24 mouse cellular contexts compared by ENCODE assay signal in the genomic region with DNA sequence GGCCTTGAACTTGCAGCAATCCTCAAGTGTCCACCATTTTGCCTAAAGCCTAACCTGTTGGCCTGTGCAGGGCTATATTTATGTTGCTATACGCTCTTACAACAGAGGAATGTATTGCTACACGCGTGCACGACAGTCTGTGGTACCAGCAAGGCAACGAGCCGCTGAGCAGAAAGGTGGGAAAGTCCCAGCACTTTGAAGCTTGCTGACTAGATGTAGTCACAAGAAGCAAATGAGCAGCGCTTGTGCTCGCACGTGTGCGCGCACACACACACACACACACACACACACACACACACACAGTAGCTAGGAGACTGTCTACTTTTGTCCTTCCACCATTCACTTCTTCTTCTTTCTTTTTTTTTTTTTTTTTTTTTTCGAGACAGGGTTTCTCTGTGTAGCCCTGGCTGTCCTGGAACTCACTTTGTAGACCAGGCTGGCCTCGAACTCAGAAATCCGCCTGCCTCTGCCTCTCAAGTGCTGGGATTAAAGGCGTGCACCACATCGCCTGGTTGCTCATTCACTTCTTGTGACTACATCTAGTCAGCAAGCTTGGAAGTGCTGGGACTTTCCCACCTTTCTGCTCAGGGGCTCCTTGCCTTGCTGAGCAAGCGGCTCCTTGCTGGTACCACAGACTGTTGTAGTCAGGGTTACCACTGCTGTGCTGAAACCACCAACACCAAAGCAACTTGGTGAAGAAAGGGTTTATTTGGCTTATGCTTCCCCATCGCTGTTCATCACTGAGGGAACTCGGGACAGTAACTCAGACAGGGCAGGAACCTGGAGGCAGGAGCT. TPM values are rescaled to one million over a fixed set of nuclear protein-coding genes. Genes with fewer than 3 reads are reported as not detected.
DNase-seq lines count a peak whose midpoint lies in the region; ATAC-seq and TF ChIP-seq lines count a peak whose summit lies in the region.
"Had no signal": no experiment of that assay in that cellular context is flagged by ENCODE, and none has a peak within 500 bp of the region (broad histone marks: within the 10 kb centered on the region; RNA-seq: fewer than 3 reads in every experiment).

No protein-coding gene starts in this region.

- H3K4me1 ChIP-seq in CH12.LX (ENCODE audit: control insufficient read depth in 1 of 2, insufficient read depth in 2 of 2) = peaks cover 8 to 25% of the 10 kb centered on the region in 2 experiments
- H3K4me1 ChIP-seq in limb, embryonic 10.5 days = no peaks in the 10 kb centered on the region
- H3K4me1 ChIP-seq in intestine, embryonic 16.5 days (ENCODE audit: control insufficient read depth, insufficient read depth, low read length) = no peaks in the 10 kb centered on the region
- H3K4me1 ChIP-seq: embryonic facial prominence, embryonic 12.5 days; forebrain, embryonic 13.5 days; forebrain, embryonic 15.5 days had no signal

- 93% methylated on average over 18 of the region's 19 CpGs for WGBS in limb, embryonic 10.5 days
- WGBS in intestine, embryonic 16.5 days = 95% methylated on average over 18 of the region's 19 CpGs

- H3K9ac ChIP-seq in CH12.LX (ENCODE audit: insufficient read depth, low read depth) = no peak overlapping the region
- H3K9ac ChIP-seq in intestine, embryonic 16.5 days (ENCODE audit: low read depth, low read length) = no peak overlapping the region
- H3K9ac ChIP-seq: embryonic facial prominence, embryonic 12.5 days; forebrain, embryonic 13.5 days; forebrain, embryonic 15.5 days; forebrain, postnatal 0 days had no signal

- H3K36me3 ChIP-seq in CH12.LX (replicated peaks in 1 of 2; ENCODE audit: control insufficient read depth in 1 of 2, insufficient read depth in 1 of 2, low read length in 1 of 2) = peaks cover 9 to 73% of the 10 kb centered on the region in 2 experiments
- H3K36me3 ChIP-seq in limb, embryonic 10.5 days = peaks cover 32% of the 10 kb centered on the region
- H3K36me3 ChIP-seq in intestine, embryonic 16.5 days (ENCODE audit: control insufficient read depth, insufficient read depth, low read length) = peaks cover 11% of the 10 kb centered on the region

- H3K79me2 ChIP-seq in CH12.LX (replicated peaks; ENCODE audit: control insufficient read depth, extremely low read depth, insufficient read depth, poor library complexity, severe bottlenecking) = no peaks in the 10 kb centered on the region

- dilution Hi-C loops in CH12.LX (cut with MboI; ENCODE audit: extremely low pct_ligation_motif_present, extremely low pct_unique_long_range_greater_than_20kb, low sequenced_read_pairs) = no loop called here

- H3K4me2 ChIP-seq in CH12.LX (ENCODE audit: insufficient read depth, low read depth, poor library complexity, severe bottlenecking) = peak overlapping the region; percentile 16; the same call in 1 of the 2 replicates
- H3K4me2 ChIP-seq in intestine, embryonic 16.5 days (ENCODE audit: low read depth, low read length) = no peak overlapping the region
- H3K4me2 ChIP-seq: embryonic facial prominence, embryonic 12.5 days; forebrain, embryonic 13.5 days; forebrain, embryonic 15.5 days had no signal

- TF ChIP-seq RAD21 in CH12.LX (IDR thresholded peaks at IDR 0.05; ENCODE audit: low read depth, low read length) = no peak

- H3K27me3 ChIP-seq in CH12.LX (replicated peaks) = no peaks in the 10 kb centered on the region
- H3K27me3 ChIP-seq in limb, embryonic 10.5 days (ENCODE audit: low read depth, poor library complexity, severe bottlenecking) = no peaks in the 10 kb centered on the region
- no peaks in the 10 kb centered on the region for H3K27me3 ChIP-seq in intestine, embryonic 16.5 days (replicated peaks; ENCODE audit: control insufficient read depth, insufficient read depth, low read length)
- H3K27me3 ChIP-seq: embryonic facial prominence, embryonic 12.5 days; forebrain, embryonic 13.5 days; forebrain, embryonic 15.5 days had no signal

- TF ChIP-seq POLR2A in CH12.LX (IDR thresholded peaks at IDR 0.05; ENCODE audit: low read depth, low read length) = no peak

- H3K4me3 ChIP-seq in CH12.LX (replicated peaks in 1 of 3; ENCODE audit: low read depth in 2 of 3, low read length in 2 of 3, poor library complexity in 1 of 3) = no peak overlapping the region
- H3K4me3 ChIP-seq in limb, embryonic 10.5 days = no peak overlapping the region
- no peak overlapping the region for H3K4me3 ChIP-seq in intestine, embryonic 16.5 days (ENCODE audit: low read length)
- H3K4me3 ChIP-seq: embryonic facial prominence, embryonic 10.5 days; embryonic facial prominence, embryonic 12.5 days; forebrain, embryonic 13.5 days; forebrain, embryonic 15.5 days had no signal

- TF ChIP-seq CTCF in CH12.LX (conservative IDR thresholded peaks at IDR 0.05 in 1 of 2, IDR thresholded peaks at IDR 0.05 in 1 of 2; ENCODE audit: low read depth in 2 of 2, low read length in 2 of 2) = no peak

- no peak for ATAC-seq in intestine, embryonic 16.5 days
- ATAC-seq: forebrain, embryonic 13.5 days; forebrain, embryonic 15.5 days; forebrain, postnatal 0 days had no signal

- H3K9me3 ChIP-seq in CH12.LX (replicated peaks; ENCODE audit: low read length) = peaks cover 3% of the 10 kb centered on the region
- H3K9me3 ChIP-seq in limb, embryonic 10.5 days (replicated peaks) = no peaks in the 10 kb centered on the region
- H3K9me3 ChIP-seq in intestine, embryonic 16.5 days (ENCODE audit: control insufficient read depth, low read length) = no peaks in the 10 kb centered on the region
- H3K9me3 ChIP-seq: embryonic facial prominence, embryonic 12.5 days; forebrain, embryonic 13.5 days; forebrain, embryonic 15.5 days had no signal

- TF ChIP-seq EP300 in CH12.LX (IDR thresholded peaks at IDR 0.05; ENCODE audit: low read length) = peak; percentile 35; the same call in 1 of the 2 replicates

- H3K27ac ChIP-seq in CH12.LX (ENCODE audit: insufficient read depth, low read depth) = no peak overlapping the region
- H3K27ac ChIP-seq in limb, embryonic 10.5 days = no peak overlapping the region
- H3K27ac ChIP-seq in intestine, embryonic 16.5 days (ENCODE audit: low read length) = no peak overlapping the region
- H3K27ac ChIP-seq: embryonic facial prominence, embryonic 10.5 days; embryonic facial prominence, embryonic 12.5 days; forebrain, embryonic 13.5 days; forebrain, embryonic 15.5 days had no signal

- in situ Hi-C loops in CH12.LX (cut with MboI; ENCODE audit: low pct_ligation_motif_present, low pct_unique_long_range_greater_than_20kb, low sequenced_read_pairs) = no loop called here

- peak; percentile 76 for DNase-seq in CD4-positive, CD25-positive, alpha-beta regulatory T cell, adult 2 months (ENCODE audit: low read depth, low spot score)
- DNase-seq in CH12.LX (ENCODE audit: extremely low read depth) = peak; percentile 70
- peak; percentile 61 for DNase-seq in induced T-regulatory cell, adult 2 months (ENCODE audit: low read depth)
- peak; percentile 20 for DNase-seq in naive thymus-derived CD4-positive, alpha-beta T cell, adult 2 months (ENCODE audit: low read depth)
- DNase-seq in limb, embryonic 10.5 days (ENCODE audit: low spot score) = no peak
- no peak for DNase-seq in layer of hippocampus, postnatal 10 days (ENCODE audit: low spot score in 2 of 2)
- DNase-seq in T-cell, adult 2 months (ENCODE audit: low spot score) = no peak
- DNase-seq: adrenal gland, adult 2 months; adrenal gland, postnatal 10 days; adrenal gland, postnatal 25 days; cerebellum, adult 11-12 months; cerebellum, adult 2 months; cerebellum, adult 9-10 months; cerebellum, postnatal 10 days; cerebellum, postnatal 25 days; forebrain, postnatal 0 days had no signal

TF ChIP-seq in CH12.LX, 34 proteins besides CTCF, POLR2A, EP300 and RAD21 (continues in another document):
- TF ChIP-seq TBP (conservative IDR thresholded peaks at IDR 0.05; ENCODE audit: low read depth, low read length) = no peak
- no peak; the same call in 1 of the 2 replicates for TF ChIP-seq IRF4 (IDR thresholded peaks at IDR 0.05; ENCODE audit: low read depth, low read length)
- TF ChIP-seq CHD1 (IDR thresholded peaks at IDR 0.05; ENCODE audit: low read depth, low read length) = no peak
- TF ChIP-seq BHLHE40 (IDR thresholded peaks at IDR 0.05; ENCODE audit: low read depth, low read length) = peak; percentile 97
- TF ChIP-seq MAFK (IDR thresholded peaks at IDR 0.05; ENCODE audit: insufficient replicate concordance, low read length) = no peak
- no peak for TF ChIP-seq ZC3H11A (IDR thresholded peaks at IDR 0.05; ENCODE audit: low read depth, low read length)
- TF ChIP-seq RCOR1 (conservative IDR thresholded peaks at IDR 0.05; ENCODE audit: low read depth, low read length) = no peak
- TF ChIP-seq ETS1 (conservative IDR thresholded peaks at IDR 0.05; ENCODE audit: low read depth, low read length) = peak; percentile 60
- TF ChIP-seq JUND (conservative IDR thresholded peaks at IDR 0.05; ENCODE audit: low read depth, low read length) = no peak
- no peak for TF ChIP-seq SIN3A (IDR thresholded peaks at IDR 0.05; ENCODE audit: low read length)
- no peak for TF ChIP-seq USF2 (conservative IDR thresholded peaks at IDR 0.05; ENCODE audit: low read depth, low read length)
- peak; percentile 65 for TF ChIP-seq MAX (IDR thresholded peaks at IDR 0.05; ENCODE audit: low read length)
- TF ChIP-seq TCF12 (IDR thresholded peaks at IDR 0.05; ENCODE audit: low read depth, low read length) = no peak; the same call in 1 of the 2 replicates
- TF ChIP-seq ZNF384 (IDR thresholded peaks at IDR 0.05; ENCODE audit: low read depth, low read length) = no peak
- TF ChIP-seq JUN (IDR thresholded peaks at IDR 0.05; ENCODE audit: insufficient read depth, low read depth, low read length) = no peak
- TF ChIP-seq NRF1 (IDR thresholded peaks at IDR 0.05; ENCODE audit: low read depth, low read length) = no peak
- TF ChIP-seq KAT2A (IDR thresholded peaks at IDR 0.05; ENCODE audit: insufficient replicate concordance, low read length) = no peak
- TF ChIP-seq MAZ (IDR thresholded peaks at IDR 0.05; ENCODE audit: low read depth, low read length) = no peak
- no peak for TF ChIP-seq PAX5 (IDR thresholded peaks at IDR 0.05; ENCODE audit: low read length)

RNA-seq across cellular contexts. Expression of gene Tacr2, which starts 25.5 kb away (rescaled TPM):
- total RNA-seq in CH12.LX (2012; rRNA removed) = 0.04 TPM in 2 replicates
- 0.14 and 0.24 TPM in 2 replicates for total RNA-seq in CH12.LX (2014; rRNA removed)
- 0.13 TPM in 1 of 2 replicates, not detected in the other for polyA plus RNA-seq in CH12.LX (2012; ENCODE audit: insufficient read length, low read depth)
- not detected in 2 replicates for polyA plus RNA-seq in limb, embryonic 10.5 days (2016; fragmentation: Nextera tagmentation; extraction: Ambion mirVana)
- under 1 TPM in 1 of 2 experiments, not detected in 1; 0.25 TPM for total RNA-seq in layer of hippocampus, postnatal 10 days (2021)
- 0.98 and 1.2 TPM in 2 replicates for polyA plus RNA-seq in intestine, embryonic 16.5 days (2015; fragmentation: Nextera tagmentation; extraction: Ambion mirVana)
- total RNA-seq: forebrain, postnatal 0 days; MEL had no signal
- polyA plus RNA-seq: embryonic facial prominence, embryonic 10.5 days; embryonic facial prominence, embryonic 12.5 days; embryonic facial prominence, embryonic 14.5 days; forebrain, embryonic 11.5 days; forebrain, embryonic 13.5 days; forebrain, embryonic 15.5 days; forebrain, postnatal 0 days had no signal

RNA-seq across cellular contexts. Expression of gene Tspan15, which starts 46.6 kb away (rescaled TPM):
- total RNA-seq in CH12.LX (2012; rRNA removed) = 0.08 and 0.30 TPM in 2 replicates
- 0.12 TPM in 1 of 2 replicates, not detected in the other for total RNA-seq in CH12.LX (2014; rRNA removed)
- not detected in 2 replicates for polyA plus RNA-seq in CH12.LX (2012; ENCODE audit: insufficient read length, low read depth)
- polyA plus RNA-seq in limb, embryonic 10.5 days (2016; fragmentation: Nextera tagmentation; extraction: Ambion mirVana) = 15.1 and 18.5 TPM in 2 replicates
- 1 to 10 TPM; 7.9 to 9.0 TPM for total RNA-seq in layer of hippocampus, postnatal 10 days (2021)
- polyA plus RNA-seq in intestine, embryonic 16.5 days (2015; fragmentation: Nextera tagmentation; extraction: Ambion mirVana) = 86.3 and 92.1 TPM in 2 replicates

Comparison
In these comparisons a context has a peak if more than half of its experiments do, and no peak if none do; other contexts are left out.
1. DNase-seq: peak in CD4-positive, CD25-positive, alpha-beta regulatory T cell, adult 2 months (single experiment), CH12.LX (single experiment), induced T-regulatory cell, adult 2 months (single experiment) and naive thymus-derived CD4-positive, alpha-beta T cell, adult 2 months (single experiment); none in limb, embryonic 10.5 days (single experiment), layer of hippocampus, postnatal 10 days (0 of 2) and T-cell, adult 2 months (single experiment).
2. RNA of gene Tspan15, which starts 46.6 kb away (polyA plus RNA-seq): 86.3 to 92.1 TPM in intestine, embryonic 16.5 days and 15.1 to 18.5 TPM in limb, embryonic 10.5 days; not detected in CH12.LX; every median in the first group is over 10 times any median in the second.